Mouse (Mus musculus) intestine, postnatal 0 days (tissue): ENCODE results near the gene Parp3. TPM values are rescaled to one million over a fixed set of nuclear protein-coding genes. Genes with fewer than 3 reads are reported as not detected.

Source experiments
- ATAC-seq: fragments of 200-750 bp; cut with Nextera tagmentation; 2 replicates; pipeline ENCODE4 v1.8.0; 2017; ENCODE audit warnings: mild to moderate bottlenecking, moderate TSS enrichment, moderate library complexity
- H3K27ac ChIP-seq: fragments of 300-500 bp; sonication (generic); 2 replicates; pipeline ENCODE4 v1.5.1; 2014; ENCODE audit warnings: mild to moderate bottlenecking, low read depth, low read length, moderate library complexity
- H3K27me3 ChIP-seq: fragments of 300-500 bp; sonication (generic); replicated peaks from 2 replicates; pipeline ENCODE4 v1.6.1; 2014; ENCODE audit warnings: low read length, mixed read lengths; ENCODE audit not compliant: control insufficient read depth, insufficient read depth
- H3K36me3 ChIP-seq: fragments of 300-500 bp; sonication (generic); 2 replicates; pipeline ENCODE4 v1.6.1; 2014; ENCODE audit warnings: mild to moderate bottlenecking, moderate library complexity; ENCODE audit not compliant: control insufficient read depth, insufficient read depth
- H3K4me1 ChIP-seq: fragments of 300-500 bp; sonication (generic); replicated peaks from 2 replicates; pipeline ENCODE4 v1.6.1; 2014; ENCODE audit warnings: antibody characterized with exemption, low read length, mixed read lengths; ENCODE audit not compliant: control insufficient read depth, insufficient read depth
- H3K4me2 ChIP-seq: fragments of 300-500 bp; sonication (generic); replicated peaks from 2 replicates; pipeline ENCODE4 v1.6.1; 2014; ENCODE audit warnings: low read depth, mild to moderate bottlenecking, moderate library complexity
- H3K4me3 ChIP-seq: fragments of 300-500 bp; sonication (generic); 2 replicates; pipeline ENCODE4 v1.5.1; 2014; ENCODE audit warnings: low read depth, low read length
- H3K9ac ChIP-seq: fragments of 300-500 bp; sonication (generic); 2 replicates; pipeline ENCODE4 v1.6.1; 2014; ENCODE audit warnings: mild to moderate bottlenecking, low read depth, low read length
- H3K9me3 ChIP-seq: fragments of 300-500 bp; sonication (generic); 2 replicates; pipeline ENCODE4 v1.6.1; 2016; ENCODE audit warnings: mixed run types; ENCODE audit not compliant: control insufficient read depth
- CTCF ChIP-seq: sonication (generic); IDR thresholded peaks from 2 replicates; pipeline ENCODE4 v1.5.1; 2016; ENCODE audit warnings: low read depth, mild to moderate bottlenecking, control low read depth, antibody characterized with exemption, moderate library complexity
- WGBS: fragments of 180-500 bp; shearing (Covaris S2); extraction: QIAGEN DNeasy Blood & Tissue Kit; methylation state at CpG from one replicate; pipeline ENCODE4 v1.1.7; 2014; 5-methylcytosine and 5-hydroxymethylcytosine counted together
- polyA plus RNA-seq: library from polyadenylated mRNA; unstranded; fragments of >200 nt; fragmentation: Nextera tagmentation; extraction: Ambion mirVana; gene quantifications from 2 replicates; pipeline ENCODE4 v1.2.1, GENCODE M21; 2015

Parp3 gene
- polyA plus RNA-seq, 1 experiment from 2014 or later: 3.8 TPM

GRCm38 (mm10) chr9:106461641-106462429, 14.9 kb downstream of the Parp3 start:
- no peak for ATAC-seq
- Histone ChIP-seq H3K4me1 (no peaks in the 10 kb centered on the region), H3K27me3 (peaks cover 19% of the 10 kb centered on the region; the same call in 1 of the 2 replicates), H3K36me3 (no peaks in the 10 kb centered on the region; the same call in 1 of the 2 replicates), H3K4me3 (no peak overlapping the region), H3K27ac (no peak overlapping the region), H3K9ac (no peak overlapping the region), H3K4me2 (no peak overlapping the region), H3K9me3 (no peaks in the 10 kb centered on the region)
- WGBS: 90% methylated on average over 16 of the region's 16 CpGs
- TF ChIP-seq CTCF: no peak

GRCm38 (mm10) chr9:106461026-106461415, 15.7 kb downstream of the Parp3 start:
- no peaks in the 10 kb centered on the region for H3K4me1 ChIP-seq
- ATAC-seq: no peak
- H3K9ac ChIP-seq: no peak overlapping the region
- H3K9me3 ChIP-seq: no peaks in the 10 kb centered on the region
- H3K4me3 ChIP-seq: no peak overlapping the region
- WGBS: 95% methylated on average over 9 of the region's 9 CpGs
- peaks cover 17% of the 10 kb centered on the region; the same call in 1 of the 2 replicates for H3K27me3 ChIP-seq
- no peak overlapping the region for H3K4me2 ChIP-seq
- no peaks in the 10 kb centered on the region; the same call in 1 of the 2 replicates for H3K36me3 ChIP-seq
- H3K27ac ChIP-seq: no peak overlapping the region
- no peak for TF ChIP-seq CTCF

GRCm38 (mm10) chr9:106460401-106461025, 16.2 kb downstream of the Parp3 start:
- H3K4me3 ChIP-seq: no peak overlapping the region
- no peak for ATAC-seq
- WGBS: 84% methylated on average over 18 of the region's 18 CpGs
- no peak overlapping the region for H3K4me2 ChIP-seq
- H3K36me3 ChIP-seq: no peaks in the 10 kb centered on the region; the same call in 1 of the 2 replicates
- H3K27ac ChIP-seq: no peak overlapping the region
- peaks cover 12% of the 10 kb centered on the region; the same call in 1 of the 2 replicates for H3K27me3 ChIP-seq
- TF ChIP-seq CTCF: no peak
- no peaks in the 10 kb centered on the region for H3K9me3 ChIP-seq
- no peaks in the 10 kb centered on the region for H3K4me1 ChIP-seq
- no peak overlapping the region for H3K9ac ChIP-seq

DNA sequence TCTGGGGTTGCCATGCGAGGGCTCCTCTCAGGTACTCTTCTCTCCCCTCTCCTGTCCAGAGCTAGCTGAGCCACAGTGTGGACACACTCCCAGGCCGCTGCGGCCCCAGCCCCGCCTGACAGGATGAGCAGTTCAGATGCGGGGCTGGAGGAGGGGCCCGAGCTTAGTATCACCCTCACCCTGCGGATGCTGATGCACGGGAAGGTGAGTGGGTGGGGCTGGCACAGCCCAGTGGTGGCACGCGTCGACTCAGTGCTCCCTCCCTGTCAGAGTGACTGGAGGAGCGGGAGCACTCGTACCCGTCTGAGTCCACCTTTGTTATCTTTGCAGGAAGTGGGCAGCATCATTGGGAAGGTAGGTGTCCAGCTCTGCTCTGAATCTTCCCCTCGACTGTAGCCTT, 16.8 kb downstream of the Parp3 start:
- Histone ChIP-seq H3K4me2 (no peak overlapping the region), H3K4me1 (no peaks in the 10 kb centered on the region)
- no peak for ATAC-seq

DNA sequence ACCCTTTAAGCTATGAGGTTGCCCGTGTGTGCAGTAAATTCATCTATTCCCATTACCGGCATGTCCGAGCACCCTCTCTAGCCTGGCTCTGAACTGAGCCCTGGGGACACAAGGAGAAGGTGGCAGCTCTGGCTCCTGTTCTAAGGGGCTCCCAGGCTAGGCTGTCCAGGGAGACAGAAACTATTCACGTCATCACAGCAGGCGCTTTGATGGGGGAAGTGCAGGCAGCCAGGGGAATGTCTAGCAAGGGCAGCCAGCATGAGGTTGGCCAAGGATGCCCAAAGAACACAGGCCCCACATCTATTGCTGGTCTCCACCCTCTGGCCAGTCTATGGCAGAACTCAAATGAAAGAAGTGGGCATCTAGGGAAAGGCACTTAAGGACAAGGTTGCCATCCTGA, 18.8 kb downstream of the Parp3 start:
- Histone ChIP-seq H3K9ac (no peak overlapping the region), H3K27ac (no peak overlapping the region), H3K4me1 (no peaks in the 10 kb centered on the region; the same call in 1 of the 2 replicates), H3K4me3 (no peak overlapping the region), H3K9me3 (no peaks in the 10 kb centered on the region), H3K36me3 (no peaks in the 10 kb centered on the region; the same call in 1 of the 2 replicates), H3K27me3 (no peaks in the 10 kb centered on the region), H3K4me2 (no peak overlapping the region)
- ATAC-seq: no peak
- no peak for TF ChIP-seq CTCF
- 81% methylated on average over 5 of the region's 5 CpGs for WGBS

More for the DNA sequence above, 16.8 kb downstream of the Parp3 start:
- no peak overlapping the region for H3K9ac ChIP-seq
- H3K27ac ChIP-seq: no peak overlapping the region
- H3K4me3 ChIP-seq: no peak overlapping the region
- WGBS: 73% methylated on average over 15 of the region's 15 CpGs
- peaks cover 6% of the 10 kb centered on the region; the same call in 1 of the 2 replicates for H3K27me3 ChIP-seq
- H3K9me3 ChIP-seq: no peaks in the 10 kb centered on the region
- no peaks in the 10 kb centered on the region; the same call in 1 of the 2 replicates for H3K36me3 ChIP-seq
- TF ChIP-seq CTCF: no peak

- no peaks in the 10 kb centered on the region; the same call in 1 of the 2 replicates for H3K4me1 ChIP-seq
- H3K27me3 ChIP-seq: no peaks in the 10 kb centered on the region
- H3K27ac ChIP-seq: no peak overlapping the region
- no peak overlapping the region for H3K9ac ChIP-seq
- H3K36me3 ChIP-seq: no peaks in the 10 kb centered on the region; the same call in 1 of the 2 replicates
- H3K4me3 ChIP-seq: no peak overlapping the region
- ATAC-seq: no peak
- no peak overlapping the region for H3K4me2 ChIP-seq
- WGBS: 71% methylated on average over 9 of the region's 9 CpGs
- H3K9me3 ChIP-seq: no peaks in the 10 kb centered on the region
- no peak for TF ChIP-seq CTCF
Measured at GRCm38 (mm10) chr9:106457163-106457559, 19.6 kb downstream of the Parp3 start.
